ENCODE assay signal across 34 mouse cellular contexts in genomic region chr5:27037796-27038195, GRCm38 (mm10).
"Had no signal": no experiment of that assay in that cellular context is flagged by ENCODE, and none has a peak within 500 bp of the region (broad histone marks: within the 10 kb centered on the region; RNA-seq: fewer than 3 reads in every experiment).

No protein-coding gene starts in this region.

- H3K9ac ChIP-seq: heart, embryonic 12.5 days; heart, embryonic 13.5 days; heart, embryonic 15.5 days; hindbrain, embryonic 12.5 days; hindbrain, embryonic 13.5 days; hindbrain, embryonic 14.5 days; hindbrain, embryonic 15.5 days; kidney, embryonic 15.5 days had no signal

- DNase-seq: heart, postnatal 10 days; heart, postnatal 14 days; heart, postnatal 4 days; kidney, adult 11 months; kidney, adult 18-20 months; kidney, adult 2 months; kidney, adult 8-10 months; kidney, adult 9 months; kidney, postnatal 10 days; kidney, postnatal 14 days; kidney, postnatal 25 days; kidney, postnatal 36 days; kidney, postnatal 4 days; layer of hippocampus, adult 9-11 months; layer of hippocampus, postnatal 36 days had no signal

- H3K4me3 ChIP-seq: heart, embryonic 10.5 days; heart, embryonic 12.5 days; heart, embryonic 13.5 days; heart, embryonic 15.5 days; hindbrain, embryonic 10.5 days; hindbrain, embryonic 12.5 days; hindbrain, embryonic 13.5 days; hindbrain, embryonic 15.5 days; kidney, embryonic 15.5 days; layer of hippocampus, adult 2 months; left cerebral cortex, adult 2 months had no signal

- H3K9me3 ChIP-seq: heart, embryonic 10.5 days; heart, embryonic 12.5 days; heart, embryonic 15.5 days; hindbrain, embryonic 10.5 days; hindbrain, embryonic 12.5 days; hindbrain, embryonic 13.5 days; hindbrain, embryonic 15.5 days; kidney, embryonic 15.5 days had no signal

- H3K27me3 ChIP-seq: heart, embryonic 12.5 days; heart, embryonic 13.5 days; heart, embryonic 15.5 days; hindbrain, embryonic 12.5 days; hindbrain, embryonic 13.5 days; hindbrain, embryonic 15.5 days; kidney, embryonic 15.5 days had no signal

- H3K4me1 ChIP-seq: heart, embryonic 10.5 days; heart, embryonic 12.5 days; heart, embryonic 13.5 days; heart, embryonic 15.5 days; hindbrain, embryonic 10.5 days; hindbrain, embryonic 12.5 days; hindbrain, embryonic 13.5 days; hindbrain, embryonic 15.5 days; kidney, embryonic 15.5 days had no signal

- H3K27ac ChIP-seq: heart, embryonic 10.5 days; heart, embryonic 13.5 days; heart, embryonic 15.5 days; hindbrain, embryonic 10.5 days; hindbrain, embryonic 12.5 days; hindbrain, embryonic 13.5 days; hindbrain, embryonic 14.5 days; hindbrain, embryonic 15.5 days; hindbrain, postnatal 0 days; kidney, embryonic 15.5 days; kidney, postnatal 0 days; layer of hippocampus, adult 2 months; left cerebral cortex, adult 2 months had no signal

- H3K36me3 ChIP-seq: heart, embryonic 10.5 days; heart, embryonic 12.5 days; heart, embryonic 13.5 days; heart, embryonic 15.5 days; hindbrain, embryonic 10.5 days; hindbrain, embryonic 12.5 days; hindbrain, embryonic 13.5 days; hindbrain, embryonic 15.5 days; kidney, embryonic 15.5 days had no signal

- H3K4me2 ChIP-seq: heart, embryonic 11.5 days; heart, embryonic 12.5 days; heart, embryonic 13.5 days; heart, embryonic 15.5 days; hindbrain, embryonic 12.5 days; hindbrain, embryonic 13.5 days; hindbrain, embryonic 14.5 days; hindbrain, embryonic 15.5 days; kidney, embryonic 15.5 days had no signal

- ATAC-seq: hindbrain, embryonic 16.5 days; hindbrain, postnatal 0 days; inflammation-experienced regulatory T-cells, adult 6 months; intestine, embryonic 16.5 days; intestine, postnatal 0 days had no signal
